Mouse (Mus musculus) left cerebral cortex, postnatal 25 days (tissue): ENCODE measurements around the gene H2-Ab1. TPM values are rescaled to one million over a fixed set of nuclear protein-coding genes. Genes with fewer than 3 reads are reported as not detected.

Experiments used
- DNase-seq, 2 experiments: peaks; one replicate each; pipeline ENCODE4 v3.0.0; 2022; ENCODE audit warnings: low spot score in 2 of 2, mixed read lengths in 1 of 2
- intact Hi-C: fragments of 180-260 bp; cut with DNase I; formaldehyde crosslinking; loops from one replicate; pipeline ENCODE4 v1.15.1; 2025
- total RNA-seq, 2 experiments: library from RNA; stranded (reverse); gene quantifications; 2 replicates each; pipeline ENCODE4 v1.2.3; 2021

H2-Ab1 gene
- total RNA-seq, 2 experiments from 2014 or later, result 1.8 to 2.7 TPM

GRCm38 (mm10) chr17:34236691-34237090, 20.8 kb upstream of the H2-Ab1 start:
- intact Hi-C loops, result loop anchor here (5.0 to 10.0 kb wide), 2 partner anchors 132 to 154 kb away; no protein-coding TSS in a partner anchor

DNA sequence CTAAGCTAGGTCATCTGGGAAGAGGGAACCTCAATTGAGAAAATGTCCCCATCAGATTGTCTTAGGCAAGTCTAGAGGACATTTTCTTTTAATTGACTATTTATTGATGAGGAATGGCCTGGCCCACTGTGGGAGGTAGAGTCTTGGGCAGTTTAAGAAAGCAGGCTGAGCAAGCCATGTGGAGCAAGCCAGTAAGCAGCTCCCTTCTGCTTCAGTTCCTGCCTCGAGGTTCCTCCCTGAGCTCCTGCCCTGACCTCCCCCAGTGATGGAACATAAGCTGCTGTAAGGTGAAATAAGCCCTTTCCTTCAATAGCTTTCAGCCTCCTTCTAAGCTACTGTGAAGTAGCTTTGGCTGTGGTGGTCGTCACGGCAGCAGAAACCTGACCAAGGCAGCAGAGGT, 19.7 kb upstream of the H2-Ab1 start:
- DNase-seq, result no peak
- intact Hi-C loops, result loop anchor here (5.0 to 10.0 kb wide), 2 partner anchors 133 to 155 kb away; no protein-coding TSS in a partner anchor

More at GRCm38 (mm10) chr17:34236691-34237090, 20.8 kb upstream of the H2-Ab1 start:
- peak in 1 of 2 experiments; percentile 32 for DNase-seq

- intact Hi-C loops, result loop anchor here (5.0 to 10.0 kb wide), 2 partner anchors 134 to 156 kb away; no protein-coding TSS in a partner anchor
- DNase-seq, result peak; percentile 51 to 57
Observed at GRCm38 (mm10) chr17:34238706-34239105, 18.8 kb upstream of the H2-Ab1 start, which contains the start of gene H2-Ob. TSS of gene H2-Ob (plus strand) at chr17:34238903.

DNA sequence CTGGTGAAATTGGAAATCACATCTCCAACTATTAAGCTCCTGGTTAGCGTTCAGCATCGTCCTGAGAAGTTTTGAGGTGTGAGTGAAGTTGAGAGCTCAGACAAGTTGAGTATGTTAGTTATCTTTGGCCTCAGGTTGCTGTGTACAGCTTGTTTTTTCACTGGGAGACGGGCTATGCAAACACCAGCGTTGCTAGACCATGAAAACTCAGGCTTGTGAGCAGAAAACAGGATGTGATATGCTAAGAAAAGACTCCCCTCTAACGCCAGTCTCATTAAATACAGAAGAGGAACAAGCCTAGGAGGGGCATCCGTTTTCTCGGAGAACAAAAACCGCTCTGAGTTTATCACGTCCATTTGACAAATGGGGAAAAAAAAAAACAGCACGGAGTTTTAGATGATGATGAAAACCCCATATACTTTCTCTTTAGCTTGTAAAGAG, 17.9 kb upstream of the H2-Ab1 start:
- DNase-seq, result no peak
- intact Hi-C loops, result loop anchor here (5.0 to 10.0 kb wide), 2 partner anchors 135 to 157 kb away; no protein-coding TSS in a partner anchor

DNA sequence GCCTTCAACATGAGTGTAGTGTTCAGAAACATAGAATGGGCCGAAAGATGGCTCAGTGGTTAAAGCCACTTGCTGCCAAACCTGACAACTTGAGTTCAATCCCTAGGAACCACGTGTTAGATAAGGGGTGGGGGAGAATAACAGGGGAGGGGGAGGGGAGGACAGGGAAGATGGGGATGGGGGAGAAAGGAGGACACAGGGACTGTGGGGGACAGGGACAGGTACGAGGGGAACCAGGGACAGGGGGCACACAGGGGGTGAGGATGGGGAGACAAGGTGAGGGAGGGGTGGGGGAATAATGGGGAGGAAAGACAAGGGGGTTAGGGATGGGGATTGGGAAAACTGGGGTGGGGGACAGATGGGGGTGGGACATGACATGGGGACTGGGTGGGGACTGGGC, 17.1 kb upstream of the H2-Ab1 start:
- no peak for DNase-seq
- intact Hi-C loops, result no loop called here

- intact Hi-C loops, result no loop called here
- no peak for DNase-seq
Observed at GRCm38 (mm10) chr17:34240916-34241315, 16.6 kb upstream of the H2-Ab1 start.

- DNase-seq, result no peak
- intact Hi-C loops, result no loop called here
Observed at GRCm38 (mm10) chr17:34244656-34245055, 12.8 kb upstream of the H2-Ab1 start.

DNA sequence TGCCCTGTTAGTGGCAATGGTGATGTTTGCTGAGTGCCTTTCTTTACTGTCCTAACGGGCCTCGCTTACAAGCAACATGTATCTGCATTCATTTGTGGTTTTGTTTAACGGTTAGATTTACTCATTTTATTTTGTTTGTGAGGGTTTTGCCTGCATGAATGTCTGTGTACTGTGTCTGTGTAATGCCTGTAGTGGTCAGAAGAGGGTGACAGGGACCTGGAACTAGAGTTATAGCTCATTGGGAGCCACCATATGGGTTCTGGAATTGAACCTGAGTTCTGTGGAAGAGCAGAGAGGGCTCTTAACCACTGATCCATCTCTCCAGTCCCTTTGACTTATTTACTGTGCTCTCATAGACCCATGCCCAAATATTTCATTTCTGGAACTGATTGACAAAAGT, 10.4 kb upstream of the H2-Ab1 start:
- no peak for DNase-seq
- intact Hi-C loops, result no loop called here

DNA sequence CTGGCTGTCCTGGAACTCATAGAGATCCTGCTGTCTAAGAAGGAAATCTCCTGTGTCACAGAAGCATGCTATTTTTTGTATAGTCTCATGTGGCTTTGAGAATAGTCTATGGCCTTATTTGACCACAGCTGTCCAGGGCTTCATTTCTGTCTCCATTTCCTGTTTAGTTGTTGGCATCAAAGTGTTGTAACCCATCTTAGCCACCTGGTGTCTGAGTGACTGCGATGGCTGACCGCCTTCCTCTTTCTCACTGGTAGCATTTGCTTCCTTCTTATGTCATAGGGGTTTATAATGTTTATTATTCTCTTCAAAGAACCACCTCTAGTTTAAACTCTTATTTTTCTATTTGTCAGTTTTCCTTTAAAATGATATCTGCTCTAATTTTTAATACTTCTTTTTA, 8.7 kb upstream of the H2-Ab1 start:
- intact Hi-C loops, result no loop called here
- DNase-seq, result no peak

DNA sequence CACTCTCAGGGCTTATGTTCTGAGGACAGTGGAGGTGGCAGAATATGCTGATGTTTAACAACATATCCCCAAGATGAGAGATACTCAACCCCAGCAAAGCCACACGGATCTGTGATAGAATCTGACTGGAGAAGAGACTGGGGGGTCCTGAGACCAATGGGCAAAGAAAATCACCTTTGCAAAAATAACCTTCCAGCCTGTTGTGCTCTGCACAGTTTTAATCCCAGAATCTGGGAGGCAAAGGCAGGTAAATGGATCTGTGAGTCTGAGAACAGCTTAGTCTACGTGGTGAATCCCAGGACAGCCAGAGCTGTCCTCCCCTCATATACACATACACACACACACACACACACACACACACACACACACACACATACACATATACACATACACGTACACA, 8.1 kb upstream of the H2-Ab1 start:
- intact Hi-C loops, result no loop called here
- DNase-seq, result no peak

- DNase-seq, result peak; percentile 42 to 63
- intact Hi-C loops, result loop anchor here (1.0 to 2.0 kb wide), 3 partner anchors 63 to 161 kb away; no protein-coding TSS in a partner anchor
Observed at GRCm38 (mm10) chr17:34249878-34250277, 7.6 kb upstream of the H2-Ab1 start.

DNA sequence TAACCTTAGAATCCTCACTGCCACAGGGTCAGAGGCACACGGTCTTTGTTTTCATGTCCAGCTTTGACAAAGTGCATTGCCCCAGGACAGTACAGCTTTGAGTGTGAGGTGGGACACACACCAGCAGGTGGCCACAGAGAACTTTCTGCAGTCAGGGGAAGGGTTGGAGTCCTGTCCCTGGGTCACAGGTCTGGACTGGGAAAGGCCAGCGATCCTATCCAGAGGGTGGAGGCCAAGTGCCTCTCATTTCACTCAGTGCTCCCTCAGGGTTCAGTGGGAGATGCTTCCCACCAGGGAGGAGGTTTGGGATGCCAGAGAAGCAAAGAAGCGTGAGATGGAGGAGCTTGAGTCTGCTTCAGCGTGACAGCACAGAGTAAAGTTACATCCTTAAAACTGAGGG, 5.8 kb upstream of the H2-Ab1 start:
- no peak for DNase-seq
- intact Hi-C loops, result loop anchor here (2.0 kb wide), 1 partner anchor 159 kb away; no protein-coding TSS in a partner anchor

GRCm38 (mm10) chr17:34256501-34256900, 988 bp upstream of the H2-Ab1 start:
- intact Hi-C loops, result no loop called here
- no peak for DNase-seq

DNA sequence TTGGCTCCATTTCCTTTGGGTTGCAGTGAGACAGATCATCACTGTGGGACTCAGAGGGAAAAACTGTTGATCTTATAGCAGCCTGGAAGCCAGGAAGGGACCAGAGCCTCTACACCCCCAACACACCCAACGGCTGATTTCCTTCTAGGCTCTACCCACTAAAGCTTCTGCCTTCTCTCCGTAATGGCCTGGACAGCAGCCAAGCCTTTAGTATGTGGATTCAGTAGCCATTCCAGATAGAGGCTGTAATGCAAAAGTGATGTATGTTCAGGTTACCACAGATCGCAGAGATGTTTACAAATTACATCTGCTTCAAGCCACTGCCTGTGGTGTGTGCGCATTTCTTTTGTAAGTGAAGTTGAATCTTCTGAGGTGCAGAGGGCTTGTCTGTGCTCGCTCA, 3.1 kb downstream of the H2-Ab1 start:
- intact Hi-C loops, result no loop called here
- DNase-seq, result no peak

- DNase-seq, result peak; percentile 77 to 82
- intact Hi-C loops, result no loop called here
Observed at GRCm38 (mm10) chr17:34261502-34261901, 4.0 kb downstream of the H2-Ab1 start.

- intact Hi-C loops, result no loop called here
- peak; percentile 75 to 78 for DNase-seq
Observed at GRCm38 (mm10) chr17:34263068-34263467, 5.6 kb downstream of the H2-Ab1 start.

DNA sequence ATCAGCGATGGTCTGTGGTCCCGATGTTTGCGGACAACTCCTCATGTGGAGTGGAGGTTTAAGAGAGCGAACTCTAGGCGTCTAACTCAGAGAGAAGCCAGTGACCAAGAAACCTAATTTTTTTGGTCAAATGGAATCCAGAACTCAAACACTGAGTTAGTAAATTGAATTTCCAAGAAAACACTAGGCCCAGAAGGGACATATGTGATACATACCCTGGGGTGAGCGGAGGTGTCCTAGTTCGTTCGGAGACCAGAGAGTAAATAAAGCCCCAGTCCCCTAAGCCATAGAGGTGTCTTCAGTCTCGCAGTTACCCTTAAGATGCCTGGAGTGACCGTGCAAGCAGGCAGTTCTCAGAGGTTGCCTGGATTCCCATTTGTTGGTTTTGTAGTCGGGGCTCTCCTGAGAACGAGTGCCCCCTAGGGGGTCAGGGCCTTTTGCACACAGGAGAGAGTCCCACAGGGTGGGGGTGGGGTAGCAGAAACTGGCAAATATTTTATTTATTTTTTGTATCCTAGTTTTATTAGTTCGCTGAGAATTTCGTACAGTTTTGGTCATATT, 6.4 kb downstream of the H2-Ab1 start:
- DNase-seq, result no peak
- intact Hi-C loops, result no loop called here

DNA sequence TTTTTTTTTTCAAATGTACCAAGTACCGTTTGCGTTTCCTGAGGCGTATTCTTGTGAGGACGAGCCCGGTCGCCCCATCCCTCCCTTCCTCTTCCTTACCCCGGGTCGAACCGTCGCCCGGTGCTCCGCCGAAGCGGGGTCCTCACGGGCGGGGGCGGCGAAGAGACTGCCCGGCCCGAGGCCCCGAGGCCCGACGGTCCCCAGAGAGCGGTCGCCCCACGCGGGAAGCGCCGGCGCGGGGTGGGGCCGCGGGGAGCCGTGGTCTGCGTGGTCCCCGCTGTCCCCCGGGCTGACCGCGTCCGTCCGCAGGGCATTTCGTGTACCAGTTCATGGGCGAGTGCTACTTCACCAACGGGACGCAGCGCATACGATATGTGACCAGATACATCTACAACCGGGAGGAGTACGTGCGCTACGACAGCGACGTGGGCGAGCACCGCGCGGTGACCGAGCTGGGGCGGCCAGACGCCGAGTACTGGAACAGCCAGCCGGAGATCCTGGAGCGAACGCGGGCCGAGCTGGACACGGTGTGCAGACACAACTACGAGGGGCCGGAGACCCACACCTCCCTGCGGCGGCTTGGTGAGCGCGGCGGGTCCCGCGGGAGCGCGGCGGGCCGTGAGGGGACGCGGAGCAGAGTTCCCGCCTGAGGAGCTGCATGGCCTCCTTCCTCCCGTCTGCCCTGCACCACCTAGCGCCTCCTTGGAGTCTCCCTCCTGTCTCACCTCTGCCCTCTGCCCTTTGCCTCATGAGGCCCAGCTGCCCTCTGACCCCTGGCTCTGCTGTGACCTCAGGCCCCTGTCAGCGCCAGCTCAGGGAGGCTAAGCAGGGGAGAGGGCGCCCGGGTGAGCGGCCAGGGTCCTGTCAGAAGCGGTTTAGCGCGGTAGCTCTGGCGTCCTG, 7.2 kb downstream of the H2-Ab1 start:
- intact Hi-C loops, result no loop called here
- no peak for DNase-seq

- intact Hi-C loops, result no loop called here
- no peak for DNase-seq
Observed at GRCm38 (mm10) chr17:34268262-34268661, 10.8 kb downstream of the H2-Ab1 start.

- intact Hi-C loops, result no loop called here
Observed at GRCm38 (mm10) chr17:34268748-34269147, 11.3 kb downstream of the H2-Ab1 start.

More at GRCm38 (mm10) chr17:34268748-34269147, 11.3 kb downstream of the H2-Ab1 start:
- no peak for DNase-seq
